18 mouse cellular contexts compared by ENCODE assay signal in the genomic region with DNA sequence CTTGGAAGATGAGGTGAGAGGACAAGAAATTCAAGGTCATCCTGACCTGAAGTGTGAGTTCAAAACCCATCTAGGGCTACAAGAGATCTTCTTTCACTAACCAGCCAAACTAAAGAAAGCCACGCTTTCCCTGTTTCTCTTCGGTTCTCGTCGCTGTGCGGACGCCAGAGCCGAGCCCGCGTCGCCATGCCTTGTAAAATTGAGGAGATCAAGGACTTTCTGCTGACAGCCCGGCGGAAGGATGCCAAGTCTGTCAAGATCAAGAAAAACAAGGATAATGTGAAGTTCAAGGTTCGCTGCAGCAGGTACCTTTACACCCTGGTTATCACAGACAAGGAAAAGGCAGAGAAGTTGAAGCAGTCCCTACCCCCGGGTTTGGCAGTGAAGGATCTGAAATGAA. TPM values are rescaled to one million over a fixed set of nuclear protein-coding genes. Genes with fewer than 3 reads are reported as not detected.
"Had no signal": no experiment of that assay in that cellular context is flagged by ENCODE, and none has a peak within 500 bp of the region (broad histone marks: within the 10 kb centered on the region; RNA-seq: fewer than 3 reads in every experiment).

No protein-coding gene starts in this region.

RNA-seq across cellular contexts. Expression of a gene that starts 29.3 kb away (rescaled TPM):
- total RNA-seq: heart, postnatal 10 days; heart, postnatal 14 days; heart, postnatal 36 days; heart, postnatal 4 days had no signal
- polyA plus RNA-seq: heart, embryonic 13.5 days; heart, embryonic 14.5 days; heart, embryonic 15.5 days; heart, postnatal 0 days; hindbrain, embryonic 10.5 days; hindbrain, embryonic 11.5 days; inflammation-experienced regulatory T-cells, adult 6 months; intestine, embryonic 16.5 days; intestine, postnatal 0 days; kidney, adult 2 months; kidney, embryonic 14.5 days; kidney, embryonic 15.5 days; large intestine, adult 2 months had no signal

RNA-seq across cellular contexts. Expression of a gene that starts 57.8 kb away (rescaled TPM):
- total RNA-seq: hematopoietic stem cell, adult 5-6 weeks had no signal
- polyA plus RNA-seq: inflammation-experienced regulatory T-cells, adult 6 months had no signal
